Mouse (Mus musculus) lung, postnatal 0 days (tissue): ENCODE data around the gene Des. TPM values are rescaled to one million over a fixed set of nuclear protein-coding genes. Genes with fewer than 3 reads are reported as not detected.

Experiments
- ATAC-seq: fragments of 200-750 bp; cut with Nextera tagmentation; 2 replicates; pipeline ENCODE4 v1.8.0; 2017; ENCODE audit warnings: moderate library complexity
- DNase-seq: peaks from one replicate; pipeline ENCODE4 v3.0.0-alpha.2; 2016; ENCODE audit warnings: low spot score
- H3K27ac ChIP-seq: fragments of 300-500 bp; sonication (generic); 2 replicates; pipeline ENCODE4 v1.5.1; 2014; ENCODE audit warnings: antibody characterized with exemption, mild to moderate bottlenecking, low read length, mixed read lengths
- H3K27me3 ChIP-seq: fragments of 300-500 bp; sonication (generic); replicated peaks from 2 replicates; pipeline ENCODE4 v1.6.1; 2014; ENCODE audit warnings: low read length, mixed read lengths; ENCODE audit not compliant: insufficient read depth
- H3K36me3 ChIP-seq: fragments of 300-500 bp; sonication (generic); 2 replicates; pipeline ENCODE4 v1.6.1; 2014; ENCODE audit warnings: low read length, mixed read lengths; ENCODE audit not compliant: insufficient read depth
- H3K4me1 ChIP-seq: fragments of 300-500 bp; sonication (generic); 2 replicates; pipeline ENCODE4 v1.6.1; 2014; ENCODE audit warnings: antibody characterized with exemption, low read depth, low read length, mixed read lengths; ENCODE audit not compliant: insufficient read depth
- H3K4me2 ChIP-seq: fragments of 300-500 bp; sonication (generic); replicated peaks from 2 replicates; pipeline ENCODE4 v1.6.1; 2014; ENCODE audit warnings: low read depth, mild to moderate bottlenecking, low read length, moderate library complexity, mixed read lengths
- H3K4me3 ChIP-seq: fragments of 300-500 bp; sonication (generic); 2 replicates; pipeline ENCODE4 v1.5.1; 2014; ENCODE audit warnings: low read depth, low read length
- H3K9ac ChIP-seq: fragments of 300-500 bp; sonication (generic); replicated peaks from 2 replicates; pipeline ENCODE4 v1.6.1; 2014; ENCODE audit warnings: low read depth, mild to moderate bottlenecking
- H3K9me3 ChIP-seq: fragments of 300-500 bp; sonication (generic); 2 replicates; pipeline ENCODE4 v1.6.1; 2016; ENCODE audit warnings: low read length, mixed read lengths
- CTCF ChIP-seq: IDR thresholded peaks from 2 replicates; pipeline ENCODE4 v1.5.1; 2016; ENCODE audit warnings: antibody characterized with exemption, mild to moderate bottlenecking
- EP300 ChIP-seq: IDR thresholded peaks from 2 replicates; pipeline ENCODE4 v1.6.1; 2016; ENCODE audit warnings: antibody characterized with exemption, mild to moderate bottlenecking, control low read depth
- WGBS: fragments of 180-500 bp; shearing (Covaris S2); extraction: QIAGEN DNeasy Blood & Tissue Kit; methylation state at CpG from one replicate; pipeline ENCODE4 v1.1.7; 2014; 5-methylcytosine and 5-hydroxymethylcytosine counted together
- polyA plus RNA-seq: library from polyadenylated mRNA; unstranded; fragments of >200 nt; fragmentation: Nextera tagmentation; extraction: Ambion mirVana; gene quantifications from 2 replicates; pipeline ENCODE4 v1.2.1, GENCODE M21; 2015

The Des gene
- polyA plus RNA-seq, 1 experiment from 2014 or later = 67.3 TPM

GRCm38 (mm10) chr1:75344291-75345035 is 15.7 kb upstream of the Des start:
- Histone ChIP-seq H3K27ac (peak overlapping the region; percentile 55), H3K4me3 (no peak overlapping the region), H3K27me3 (no peaks in the 10 kb centered on the region), H3K36me3 (no peaks in the 10 kb centered on the region), H3K4me1 (0 out of 2 replicates have a peak, but pooled peaks cover 2% of the 10 kb centered on the region), H3K4me2 (no peak overlapping the region), H3K9ac (no peak overlapping the region), H3K9me3 (no peaks in the 10 kb centered on the region)
- ATAC-seq (peak; percentile 65), DNase-seq (peak; percentile 25)
- TF ChIP-seq EP300 = 0 out of 2 replicates have a peak, but pooled peaks have one; percentile 8
- no peak for TF ChIP-seq CTCF
- 8% methylated on average over 15 of the region's 15 CpGs for WGBS

GRCm38 (mm10) chr1:75345036-75345935 is 14.8 kb upstream of the Des start:
- no peaks in the 10 kb centered on the region for H3K9me3 ChIP-seq
- H3K27ac ChIP-seq = no peak overlapping the region
- no peaks in the 10 kb centered on the region for H3K36me3 ChIP-seq
- 0 out of 2 replicates have a peak, but pooled peaks cover 2% of the 10 kb centered on the region for H3K4me1 ChIP-seq
- WGBS = 44% methylated on average over 20 of the region's 20 CpGs
- no peaks in the 10 kb centered on the region for H3K27me3 ChIP-seq
- TF ChIP-seq CTCF = peak; percentile 21; the same call in 1 of the 2 replicates
- no peak for TF ChIP-seq EP300
- no peak overlapping the region for H3K4me3 ChIP-seq
- no peak overlapping the region for H3K9ac ChIP-seq
- DNase-seq (no peak), ATAC-seq (peak; percentile 16; the same call in 1 of the 2 replicates)
- H3K4me2 ChIP-seq = no peak overlapping the region

- H3K27ac ChIP-seq = no peak overlapping the region
- H3K4me2 ChIP-seq = no peak overlapping the region
- WGBS = 53% methylated on average over 5 of the region's 5 CpGs
- peak; percentile 65 for ATAC-seq
- no peaks in the 10 kb centered on the region for H3K27me3 ChIP-seq
- no peaks in the 10 kb centered on the region for H3K9me3 ChIP-seq
- H3K4me1 ChIP-seq = 0 out of 2 replicates have a peak, but pooled peaks cover 2% of the 10 kb centered on the region
- peak; percentile 52 for DNase-seq
- H3K36me3 ChIP-seq = no peaks in the 10 kb centered on the region
- no peak overlapping the region for H3K9ac ChIP-seq
- H3K4me3 ChIP-seq = no peak overlapping the region
- TF ChIP-seq EP300 (no peak), CTCF (no peak)
Measured at GRCm38 (mm10) chr1:75347279-75347678, 12.8 kb upstream of the Des start.

- H3K9me3 ChIP-seq = no peaks in the 10 kb centered on the region
- TF ChIP-seq CTCF (no peak), EP300 (no peak)
- H3K27me3 ChIP-seq = no peaks in the 10 kb centered on the region
- ATAC-seq = peak; percentile 29; the same call in 1 of the 2 replicates
- H3K27ac ChIP-seq = no peak overlapping the region
- no peak for DNase-seq
- no peak overlapping the region for H3K4me2 ChIP-seq
- WGBS = 30% methylated on average over 5 of the region's 5 CpGs
- H3K4me3 ChIP-seq = no peak overlapping the region
- no peak overlapping the region for H3K9ac ChIP-seq
- H3K36me3 ChIP-seq = no peaks in the 10 kb centered on the region
- H3K4me1 ChIP-seq = 0 out of 2 replicates have a peak, but pooled peaks cover 2% of the 10 kb centered on the region
Measured at GRCm38 (mm10) chr1:75349275-75349674, 10.9 kb upstream of the Des start.

- H3K9me3 ChIP-seq = no peaks in the 10 kb centered on the region
- H3K4me3 ChIP-seq = no peak overlapping the region
- no peak overlapping the region for H3K27ac ChIP-seq
- H3K27me3 ChIP-seq = peaks cover 15% of the 10 kb centered on the region
- WGBS = 47% methylated on average over 7 of the region's 7 CpGs
- no peak overlapping the region for H3K4me2 ChIP-seq
- ATAC-seq = peak; percentile 9; the same call in 1 of the 2 replicates
- no peaks in the 10 kb centered on the region for H3K36me3 ChIP-seq
- peak; percentile 42 for DNase-seq
- no peak overlapping the region for H3K9ac ChIP-seq
- H3K4me1 ChIP-seq = peaks cover 6% of the 10 kb centered on the region; the same call in 1 of the 2 replicates
- TF ChIP-seq CTCF = no peak
- no peak for TF ChIP-seq EP300
Measured at GRCm38 (mm10) chr1:75357261-75357660, 2.9 kb upstream of the Des start.

GRCm38 (mm10) chr1:75358009-75358408 is 2.1 kb upstream of the Des start:
- H3K4me3 ChIP-seq = no peak overlapping the region
- no peak overlapping the region for H3K27ac ChIP-seq
- H3K4me2 ChIP-seq = no peak overlapping the region
- H3K36me3 ChIP-seq = no peaks in the 10 kb centered on the region
- TF ChIP-seq CTCF (no peak), EP300 (no peak)
- WGBS = 69% methylated on average over 4 of the region's 4 CpGs
- H3K9ac ChIP-seq = no peak overlapping the region
- H3K4me1 ChIP-seq = peaks cover 6% of the 10 kb centered on the region; the same call in 1 of the 2 replicates
- DNase-seq (no peak), ATAC-seq (no peak)
- H3K9me3 ChIP-seq = no peaks in the 10 kb centered on the region
- H3K27me3 ChIP-seq = peaks cover 15% of the 10 kb centered on the region
